Mouse (Mus musculus) embryonic facial prominence, embryonic 10.5 days (tissue): ENCODE measurements around the gene Elmod1. TPM values are rescaled to one million over a fixed set of nuclear protein-coding genes. Genes with fewer than 3 reads are reported as not detected.

Experiments
- DNase-seq: peaks from one replicate; pipeline ENCODE4 v3.0.0-alpha.2; 2017; ENCODE audit warnings: low spot score
- H3K27ac ChIP-seq: fragments of 300-500 bp; sonication (generic); replicated peaks from 2 replicates; pipeline ENCODE4 v1.5.1; 2016; ENCODE audit warnings: mild to moderate bottlenecking
- H3K27me3 ChIP-seq: fragments of 300-500 bp; sonication (generic); replicated peaks from 2 replicates; pipeline ENCODE4 v1.6.1; 2016; ENCODE audit warnings: low read depth, mild to moderate bottlenecking; ENCODE audit not compliant: poor library complexity, severe bottlenecking
- H3K36me3 ChIP-seq: fragments of 300-500 bp; sonication (generic); replicated peaks from 2 replicates; pipeline ENCODE4 v1.6.1; 2016; ENCODE audit warnings: mild to moderate bottlenecking, moderate library complexity
- H3K4me1 ChIP-seq: fragments of 300-500 bp; sonication (generic); 2 replicates; pipeline ENCODE4 v1.6.1; 2016
- H3K4me3 ChIP-seq: fragments of 300-500 bp; sonication (generic); 2 replicates; pipeline ENCODE4 v1.5.1; 2016; ENCODE audit warnings: mild to moderate bottlenecking, moderate library complexity
- H3K9me3 ChIP-seq: fragments of 300-500 bp; sonication (generic); 2 replicates; pipeline ENCODE4 v1.6.1; 2016; ENCODE audit warnings: mild to moderate bottlenecking
- WGBS: fragments of 180-500 bp; shearing (Covaris S2); methylation state at CpG from one replicate; pipeline ENCODE4 v1.1.7; 2016; 5-methylcytosine and 5-hydroxymethylcytosine counted together
- polyA plus RNA-seq: library from polyadenylated mRNA; unstranded; fragments of >200 nt; fragmentation: Nextera tagmentation; extraction: Ambion mirVana; gene quantifications from 2 replicates; pipeline ENCODE4 v1.2.1, GENCODE M21; 2016

Gene Elmod1
- polyA plus RNA-seq, 1 experiment from 2014 or later = 0.93 TPM

DNA sequence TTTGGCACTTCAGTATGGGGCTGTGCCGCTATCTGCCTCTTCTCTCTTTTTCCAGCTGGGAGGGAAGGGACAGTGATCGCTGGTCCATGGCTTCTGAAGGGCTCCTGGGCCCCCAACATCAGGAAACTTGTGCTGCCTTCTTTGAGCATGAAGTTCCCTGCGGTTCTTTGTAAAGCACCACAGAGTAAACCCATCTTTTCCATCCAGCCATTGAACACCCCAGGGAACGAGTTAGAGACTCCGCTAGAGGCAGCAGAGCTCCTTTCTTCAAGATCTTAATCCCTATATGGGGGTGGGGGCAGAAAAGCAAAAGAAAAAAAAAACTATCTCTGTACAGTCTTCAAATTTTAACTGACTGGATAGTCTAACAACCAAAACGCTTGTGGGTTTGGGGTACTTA is 20.2 kb downstream of the Elmod1 start:
- DNase-seq = no peak
- no peaks in the 10 kb centered on the region for H3K36me3 ChIP-seq
- WGBS = 19% methylated on average over 6 of the region's 6 CpGs
- H3K4me3 ChIP-seq = no peak overlapping the region
- H3K9me3 ChIP-seq = no peaks in the 10 kb centered on the region
- H3K27me3 ChIP-seq = no peaks in the 10 kb centered on the region
- H3K4me1 ChIP-seq = peaks cover 7% of the 10 kb centered on the region
- H3K27ac ChIP-seq = no peak overlapping the region

DNA sequence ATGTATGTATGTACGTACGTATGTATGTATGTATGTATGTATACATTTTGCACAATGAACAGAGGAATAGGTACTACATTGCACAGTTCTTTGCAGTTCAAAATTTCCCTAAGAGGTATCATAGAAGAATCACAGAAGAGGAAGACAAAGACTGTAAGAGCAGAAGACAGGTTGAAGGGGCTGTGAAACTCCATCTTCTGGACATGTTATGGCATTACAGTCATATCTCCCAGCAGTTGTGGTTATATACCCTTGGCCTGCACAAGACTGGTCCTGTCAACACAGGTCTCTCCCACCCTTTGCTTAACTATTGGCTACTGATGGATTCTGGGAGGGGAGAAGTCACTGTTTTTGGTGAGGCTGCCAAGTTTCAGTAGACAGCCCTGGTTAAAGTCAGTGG is 27.6 kb downstream of the Elmod1 start:
- Histone ChIP-seq H3K27me3 (no peaks in the 10 kb centered on the region), H3K9me3 (no peaks in the 10 kb centered on the region)
- 97% methylated on average over 2 of the region's 2 CpGs for WGBS

DNA sequence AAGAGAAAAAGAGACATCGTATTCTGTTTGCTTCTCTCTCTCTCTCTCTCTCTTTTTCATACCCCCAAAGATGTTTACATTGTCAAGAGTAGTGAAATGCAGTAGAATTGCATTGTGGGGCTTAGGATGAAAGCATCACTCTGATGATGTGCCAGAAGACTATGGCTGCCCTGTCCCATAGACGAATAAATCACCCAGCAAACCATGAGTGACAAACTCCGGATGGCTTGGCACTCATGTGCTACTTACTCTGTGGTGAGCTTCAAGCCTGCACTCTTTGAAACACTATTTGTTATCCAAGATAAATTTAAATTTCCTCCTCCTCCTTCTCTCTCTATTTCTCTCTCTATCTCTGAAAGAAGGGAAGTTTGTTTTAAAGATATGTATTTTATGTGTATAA is 36.5 kb downstream of the Elmod1 start:
- no peak for DNase-seq
- H3K4me3 ChIP-seq = no peak overlapping the region
- WGBS = 90% methylated on average over 3 of the region's 3 CpGs
- H3K27ac ChIP-seq = no peak overlapping the region
- peaks cover 13% of the 10 kb centered on the region for H3K4me1 ChIP-seq
- no peaks in the 10 kb centered on the region for H3K27me3 ChIP-seq
- no peaks in the 10 kb centered on the region for H3K36me3 ChIP-seq
- H3K9me3 ChIP-seq = no peaks in the 10 kb centered on the region

More for the DNA sequence above, 27.6 kb downstream of the Elmod1 start:
- Histone ChIP-seq H3K4me1 (peaks cover 16% of the 10 kb centered on the region), H3K4me3 (no peak overlapping the region), H3K27ac (no peak overlapping the region), H3K36me3 (no peaks in the 10 kb centered on the region)
- DNase-seq = no peak

DNA sequence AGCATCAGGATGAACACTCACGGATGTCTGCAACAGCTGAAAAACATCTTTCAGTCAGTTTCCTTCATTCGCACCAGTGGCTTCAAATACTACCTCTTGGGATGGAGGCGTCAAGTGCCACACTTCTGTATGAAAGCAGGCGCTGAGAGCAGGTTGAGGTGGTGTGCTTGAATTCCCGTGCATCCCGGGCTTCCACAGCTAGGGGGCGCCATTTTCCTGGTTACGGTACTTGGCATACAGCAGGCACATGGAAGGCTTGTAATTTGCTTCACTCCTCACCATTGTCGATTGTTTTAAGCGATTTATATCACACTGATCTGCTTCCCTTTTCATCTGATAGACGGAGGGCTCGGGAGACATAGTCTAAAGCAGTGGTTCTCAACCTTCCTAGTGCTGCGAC is 40.9 kb downstream of the Elmod1 start:
- no peak overlapping the region for H3K27ac ChIP-seq
- no peaks in the 10 kb centered on the region for H3K9me3 ChIP-seq
- H3K4me1 ChIP-seq = peaks cover 13% of the 10 kb centered on the region
- H3K4me3 ChIP-seq = no peak overlapping the region
- DNase-seq = peak; percentile 69
- WGBS = 71% methylated on average over 13 of the region's 13 CpGs
- no peaks in the 10 kb centered on the region for H3K36me3 ChIP-seq
- no peaks in the 10 kb centered on the region for H3K27me3 ChIP-seq

DNA sequence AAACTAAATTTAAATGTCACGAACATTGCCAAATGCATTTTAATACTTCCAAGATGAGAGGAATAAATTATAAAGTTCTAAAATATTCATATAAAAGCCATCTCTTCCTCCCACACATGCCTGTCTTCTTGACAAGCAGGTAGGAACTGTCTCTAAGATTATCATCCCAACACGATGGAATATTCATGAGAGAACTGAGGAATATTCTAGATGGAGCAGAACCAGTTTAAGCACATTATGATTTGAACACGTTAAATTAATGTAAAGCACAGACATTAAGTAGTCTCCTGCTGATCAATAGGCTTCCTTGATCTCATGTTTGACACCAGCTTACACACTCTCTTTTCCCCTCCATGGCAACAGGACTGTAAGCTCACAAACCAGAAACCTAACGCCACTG is 41.7 kb downstream of the Elmod1 start:
- no peak for DNase-seq
- Histone ChIP-seq H3K9me3 (no peaks in the 10 kb centered on the region), H3K36me3 (no peaks in the 10 kb centered on the region), H3K27ac (no peak overlapping the region), H3K27me3 (no peaks in the 10 kb centered on the region), H3K4me3 (no peak overlapping the region), H3K4me1 (peaks cover 13% of the 10 kb centered on the region)
- 83% methylated on average over 4 of the region's 4 CpGs for WGBS

DNA sequence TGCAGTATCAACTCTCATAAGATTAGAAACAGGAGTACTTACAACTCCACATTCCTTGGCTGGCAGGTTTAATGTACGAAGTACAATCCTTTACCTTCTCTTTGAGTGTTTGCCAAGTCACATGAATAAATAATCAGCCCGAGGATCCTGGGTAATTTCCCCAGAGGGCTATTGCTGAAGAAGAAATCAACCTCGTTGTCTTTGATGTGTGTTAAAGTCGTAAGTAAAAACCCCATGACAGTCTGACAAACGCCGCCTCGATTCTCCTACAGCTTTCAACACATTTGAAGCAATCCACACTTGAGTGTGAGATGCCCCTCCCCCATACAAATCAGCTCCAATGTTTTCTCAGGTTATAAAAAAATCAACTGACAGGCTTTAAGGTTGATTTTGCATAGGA is 44.2 kb downstream of the Elmod1 start:
- WGBS = 73% methylated on average over 7 of the region's 7 CpGs
- Histone ChIP-seq H3K9me3 (no peaks in the 10 kb centered on the region), H3K4me3 (no peak overlapping the region), H3K27me3 (no peaks in the 10 kb centered on the region), H3K36me3 (no peaks in the 10 kb centered on the region), H3K4me1 (peaks cover 3% of the 10 kb centered on the region), H3K27ac (no peak overlapping the region)
- no peak for DNase-seq

DNA sequence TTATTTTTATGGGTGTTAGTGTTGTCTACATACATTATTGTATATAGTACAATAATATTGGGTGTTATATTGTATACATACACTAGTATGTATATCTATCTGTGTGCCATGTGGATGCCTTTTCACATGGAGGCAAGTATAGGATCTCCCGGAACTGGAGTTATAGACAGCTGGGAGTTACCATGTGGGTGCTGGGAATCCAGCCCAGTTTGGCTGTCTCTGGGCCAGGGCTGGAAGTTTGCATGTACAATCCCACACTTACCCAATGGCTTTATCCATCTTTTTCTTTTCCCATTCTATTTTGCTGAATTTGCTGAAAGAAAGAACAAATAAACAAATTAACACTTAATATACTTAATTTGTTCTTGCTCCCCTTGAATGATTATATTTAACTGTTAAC is 54.0 kb downstream of the Elmod1 start:
- 94% methylated on average over 1 of the region's 1 CpGs for WGBS
- Histone ChIP-seq H3K4me1 (no peaks in the 10 kb centered on the region), H3K4me3 (no peak overlapping the region), H3K9me3 (no peaks in the 10 kb centered on the region), H3K27ac (no peak overlapping the region), H3K36me3 (no peaks in the 10 kb centered on the region), H3K27me3 (no peaks in the 10 kb centered on the region)
- DNase-seq = no peak

DNA sequence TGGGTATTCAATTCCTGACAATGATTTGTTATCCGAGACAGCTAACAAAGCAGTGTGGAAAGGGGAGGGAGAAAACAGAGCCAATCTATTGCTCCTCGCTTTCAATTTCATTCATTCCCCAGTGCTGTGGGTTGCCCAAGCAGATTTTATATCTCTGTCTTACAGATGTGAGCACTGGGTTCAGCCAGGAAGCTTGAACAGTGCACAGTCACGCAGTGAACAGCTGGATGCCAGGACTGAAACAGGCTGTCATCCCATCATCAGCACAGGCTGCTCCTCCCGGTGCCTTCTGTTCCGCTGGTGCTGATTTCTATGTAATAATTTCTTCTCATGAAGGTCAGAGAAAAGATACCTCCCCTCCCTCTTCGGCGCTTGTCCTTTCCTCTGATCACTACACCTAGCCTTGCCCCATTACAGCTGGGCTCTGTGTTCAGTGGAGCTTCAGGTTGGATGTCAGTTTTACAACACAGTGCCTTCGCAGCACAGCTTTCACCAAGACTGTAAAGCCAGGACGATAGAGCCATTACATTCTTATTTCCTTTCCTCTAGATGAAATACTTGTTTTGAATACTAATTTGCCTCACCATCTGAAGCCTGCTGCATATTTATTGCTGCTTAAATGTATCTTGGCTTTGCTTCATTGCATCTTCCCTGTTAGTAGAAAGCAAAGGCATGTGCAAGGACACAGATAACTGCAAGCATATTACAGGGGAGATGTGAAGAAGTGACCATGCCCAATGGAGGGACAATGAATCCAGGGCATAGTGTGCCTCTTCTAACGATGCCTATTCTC is 59.0 kb downstream of the Elmod1 start:
- Histone ChIP-seq H3K36me3 (no peaks in the 10 kb centered on the region), H3K4me1 (no peaks in the 10 kb centered on the region), H3K9me3 (no peaks in the 10 kb centered on the region), H3K4me3 (no peak overlapping the region), H3K27ac (no peak overlapping the region), H3K27me3 (no peaks in the 10 kb centered on the region)
- 78% methylated on average over 10 of the region's 10 CpGs for WGBS
- no peak for DNase-seq

DNA sequence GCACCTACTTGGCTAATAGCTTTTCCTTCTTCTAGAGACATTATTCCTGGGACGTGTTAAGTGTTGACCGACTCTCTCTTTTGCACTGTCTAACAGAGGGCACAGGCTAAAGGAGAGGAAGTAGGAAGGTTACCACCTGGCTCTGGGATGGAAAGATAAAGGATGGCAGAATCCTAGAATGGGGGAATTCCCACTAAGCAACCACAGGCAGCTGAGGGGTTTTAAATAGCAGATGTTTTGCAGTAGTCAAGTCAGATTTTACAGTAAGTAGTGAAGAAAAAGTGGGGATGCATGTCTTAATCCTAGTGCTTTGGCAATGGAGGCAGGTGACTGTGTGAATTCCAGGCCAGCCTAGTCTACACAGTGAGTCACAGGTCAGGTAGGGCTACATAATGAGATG is 64.3 kb downstream of the Elmod1 start:
- H3K27ac ChIP-seq = no peak overlapping the region
- no peaks in the 10 kb centered on the region for H3K36me3 ChIP-seq
- H3K27me3 ChIP-seq = no peaks in the 10 kb centered on the region
- no peaks in the 10 kb centered on the region for H3K4me1 ChIP-seq
- WGBS = 89% methylated on average over 2 of the region's 2 CpGs
- DNase-seq = no peak
- H3K9me3 ChIP-seq = no peaks in the 10 kb centered on the region
- H3K4me3 ChIP-seq = no peak overlapping the region

DNA sequence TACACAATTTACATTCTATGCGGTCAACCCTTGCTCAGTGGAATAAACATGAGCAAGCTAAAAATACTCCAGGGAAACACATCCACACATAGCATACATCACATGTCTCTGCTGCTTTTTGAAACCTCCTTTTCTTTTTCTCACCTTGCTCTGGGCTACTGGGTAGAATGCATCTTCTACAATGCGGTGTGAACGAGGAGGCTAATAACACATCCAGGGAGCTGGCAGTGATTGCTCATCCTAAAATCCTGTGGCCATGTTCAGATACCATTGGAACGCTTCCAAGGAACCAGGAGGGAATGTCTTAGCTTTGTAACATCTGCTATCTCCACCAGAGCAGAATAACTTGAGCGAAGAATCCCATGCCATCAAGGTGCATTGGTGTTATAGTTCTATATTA is 64.8 kb downstream of the Elmod1 start:
- H3K27me3 ChIP-seq = no peaks in the 10 kb centered on the region
- DNase-seq = no peak
- 87% methylated on average over 5 of the region's 5 CpGs for WGBS
- H3K27ac ChIP-seq = no peak overlapping the region
- H3K4me1 ChIP-seq = no peaks in the 10 kb centered on the region
- H3K36me3 ChIP-seq = no peaks in the 10 kb centered on the region
- no peak overlapping the region for H3K4me3 ChIP-seq
- no peaks in the 10 kb centered on the region for H3K9me3 ChIP-seq

DNA sequence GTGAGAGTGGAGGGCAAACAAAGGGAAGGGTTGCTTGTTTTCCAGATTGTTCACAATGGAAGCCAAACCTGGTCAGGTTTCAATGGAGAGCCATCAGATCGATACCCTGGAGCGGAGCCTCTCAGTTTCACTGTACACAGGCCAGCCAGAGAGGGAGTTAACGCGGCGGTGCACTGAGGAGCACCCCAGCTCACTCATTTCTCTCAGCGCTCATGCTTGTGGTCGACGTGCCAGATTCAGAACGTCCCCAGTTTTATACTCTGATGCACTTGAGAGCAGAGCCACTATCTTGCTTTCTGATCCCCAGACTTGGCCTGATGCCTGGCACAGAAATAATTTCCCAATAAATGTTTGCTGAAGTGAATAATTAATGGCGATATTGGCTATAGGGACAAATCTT is 68.3 kb downstream of the Elmod1 start:
- WGBS = 90% methylated on average over 10 of the region's 10 CpGs

DNA sequence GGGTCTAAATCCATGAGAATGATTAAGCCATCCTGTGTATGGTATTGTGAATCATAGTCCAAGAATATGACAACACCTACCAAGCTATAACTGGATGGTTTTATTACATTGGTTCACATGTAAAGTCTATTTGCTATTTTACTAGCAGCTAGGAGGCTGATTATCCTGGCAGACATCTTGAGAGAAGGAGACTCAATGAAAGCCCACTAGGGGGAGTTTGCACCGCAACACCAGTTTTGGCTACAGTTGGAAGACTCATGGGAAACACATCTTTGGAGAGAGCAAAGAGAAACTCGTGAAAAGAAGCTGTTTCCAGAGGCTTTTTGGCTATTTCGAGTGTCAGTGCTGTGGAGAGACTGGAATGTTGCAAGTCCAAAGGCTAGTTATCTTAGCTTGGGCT is 69.7 kb downstream of the Elmod1 start:
- DNase-seq = peak; percentile 13
- no peak overlapping the region for H3K27ac ChIP-seq
- no peaks in the 10 kb centered on the region for H3K27me3 ChIP-seq
- H3K4me3 ChIP-seq = no peak overlapping the region
- no peaks in the 10 kb centered on the region for H3K9me3 ChIP-seq
- H3K4me1 ChIP-seq = no peaks in the 10 kb centered on the region
- H3K36me3 ChIP-seq = no peaks in the 10 kb centered on the region
- 44% methylated on average over 3 of the region's 3 CpGs for WGBS

More for the DNA sequence above, 68.3 kb downstream of the Elmod1 start:
- no peak for DNase-seq
- no peaks in the 10 kb centered on the region for H3K27me3 ChIP-seq
- no peak overlapping the region for H3K27ac ChIP-seq
- H3K36me3 ChIP-seq = no peaks in the 10 kb centered on the region
- no peaks in the 10 kb centered on the region for H3K4me1 ChIP-seq
- no peaks in the 10 kb centered on the region for H3K9me3 ChIP-seq
- no peak overlapping the region for H3K4me3 ChIP-seq

DNA sequence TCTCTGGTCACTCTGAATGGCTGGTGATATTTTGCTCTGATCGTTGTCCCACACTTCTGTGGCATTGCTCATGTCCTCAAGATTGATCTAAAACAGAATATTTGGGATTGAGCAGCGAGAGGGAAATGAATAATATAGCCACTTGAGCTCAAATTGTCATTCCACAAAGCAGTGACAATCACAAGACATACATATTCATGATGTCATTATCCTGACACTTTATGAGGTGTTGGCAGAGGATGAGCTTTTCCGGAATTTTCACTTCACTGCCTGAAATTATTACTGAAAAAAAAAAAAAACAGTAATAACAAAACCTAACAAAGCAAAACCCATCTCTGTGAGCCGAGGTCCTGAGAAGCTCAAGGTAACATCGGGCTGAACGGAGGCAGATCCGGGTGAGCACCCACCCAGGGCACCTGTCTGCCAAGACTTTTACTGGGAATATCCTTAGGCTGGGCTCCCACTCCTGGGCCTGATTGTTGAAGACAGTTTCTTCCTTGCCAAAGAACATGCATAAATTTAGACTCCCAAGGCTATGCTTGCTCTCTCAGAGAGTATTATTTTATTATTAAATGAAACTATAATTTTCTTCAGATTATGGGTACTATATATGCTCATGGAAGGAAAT is 71.8 kb downstream of the Elmod1 start:
- no peak overlapping the region for H3K27ac ChIP-seq
- DNase-seq = no peak
- no peaks in the 10 kb centered on the region for H3K36me3 ChIP-seq
- H3K27me3 ChIP-seq = no peaks in the 10 kb centered on the region
- no peak overlapping the region for H3K4me3 ChIP-seq
- 88% methylated on average over 7 of the region's 7 CpGs for WGBS
- H3K9me3 ChIP-seq = no peaks in the 10 kb centered on the region
- H3K4me1 ChIP-seq = no peaks in the 10 kb centered on the region
